Mouse (Mus musculus): ENCODE data around the gene Surf4.

Surf4 gene

DNA sequence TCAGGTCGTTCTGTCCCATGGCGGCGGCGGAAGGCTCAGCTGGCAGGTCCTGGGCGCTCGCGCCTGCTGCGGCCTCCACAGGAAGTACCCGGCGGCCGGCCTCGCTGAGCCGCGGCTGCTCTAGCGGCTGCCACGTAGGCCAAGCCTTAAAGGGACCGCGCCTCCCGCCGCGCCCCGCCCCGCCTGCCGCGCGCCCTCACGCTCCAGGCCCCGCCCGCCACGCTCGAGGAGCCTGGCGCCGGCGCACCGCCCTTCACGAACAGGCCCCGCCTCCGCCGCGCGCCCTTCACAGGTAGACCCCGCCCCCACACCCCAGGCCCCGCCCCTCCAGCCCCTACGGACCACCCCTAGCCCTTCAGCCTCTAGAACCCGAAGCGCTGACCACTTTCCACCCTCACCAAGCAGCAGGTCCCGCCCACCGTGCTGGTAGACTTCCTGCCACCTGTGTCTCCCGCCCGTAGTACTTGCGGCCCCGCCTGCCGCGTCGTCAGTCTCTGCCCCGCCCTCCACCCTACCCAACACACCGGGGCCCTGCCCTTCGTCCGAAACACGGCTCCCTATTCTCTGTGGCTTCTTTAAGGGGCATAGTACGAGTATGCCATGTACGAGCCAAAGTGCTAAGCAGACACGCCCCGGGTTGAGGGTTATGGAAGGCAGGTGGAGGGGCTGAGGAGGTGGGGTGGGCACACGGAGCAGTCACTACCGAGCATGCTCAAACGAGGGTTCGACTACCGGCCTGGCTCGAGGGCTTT lies at the start of gene Surf4, which contains the start of gene Stkld1:
TSS of gene Surf4 (minus strand) at position 625 of the 752 bp plus-strand sequence.
TSS of gene Stkld1 (plus strand) at position 744 of the 752 bp plus-strand sequence.
- peak; percentile 93 to 96 for DNase-seq

DNA sequence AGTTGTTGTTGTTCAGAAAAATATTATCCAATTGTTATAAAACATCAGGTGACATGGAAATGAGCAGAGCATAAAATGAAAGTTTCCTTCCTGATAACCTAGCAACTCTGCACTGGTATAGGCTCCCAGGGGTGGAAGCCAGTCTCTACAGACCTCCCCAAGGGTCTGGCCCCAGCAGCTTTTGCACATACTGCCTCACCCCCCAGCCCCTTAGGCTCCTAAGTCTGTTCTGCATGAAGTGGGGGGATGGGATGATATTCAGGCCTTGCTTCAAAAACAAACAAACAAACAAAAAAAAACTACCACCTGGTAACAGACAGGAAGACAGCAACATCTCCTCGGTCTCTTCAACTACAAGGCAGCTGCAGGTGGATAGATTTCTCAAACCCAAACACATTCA lies 46.6 kb upstream of the Surf4 start:
- DNase-seq: peak in 1 of 2 experiments; percentile 46

DNA sequence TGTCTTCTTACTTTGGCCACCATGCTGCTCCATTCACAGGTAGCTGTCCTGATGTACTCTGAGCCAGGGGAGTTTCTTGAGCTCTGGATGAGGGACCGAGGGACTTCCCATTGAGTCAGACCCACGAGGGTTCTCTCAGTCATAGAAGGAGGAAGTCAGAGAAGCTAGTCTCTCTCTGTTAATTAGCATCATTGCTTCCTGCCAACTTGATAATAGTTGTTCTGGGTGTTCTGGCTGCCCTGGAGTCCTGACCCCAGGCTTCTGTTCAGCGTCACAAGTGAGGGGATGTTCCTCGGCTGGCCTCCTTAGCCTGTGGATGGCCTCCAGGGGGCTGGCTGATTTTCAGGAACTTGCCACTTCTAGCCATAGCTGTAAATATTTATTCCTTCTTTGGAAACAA lies 40.2 kb upstream of the Surf4 start:
- DNase-seq: no peak

DNA sequence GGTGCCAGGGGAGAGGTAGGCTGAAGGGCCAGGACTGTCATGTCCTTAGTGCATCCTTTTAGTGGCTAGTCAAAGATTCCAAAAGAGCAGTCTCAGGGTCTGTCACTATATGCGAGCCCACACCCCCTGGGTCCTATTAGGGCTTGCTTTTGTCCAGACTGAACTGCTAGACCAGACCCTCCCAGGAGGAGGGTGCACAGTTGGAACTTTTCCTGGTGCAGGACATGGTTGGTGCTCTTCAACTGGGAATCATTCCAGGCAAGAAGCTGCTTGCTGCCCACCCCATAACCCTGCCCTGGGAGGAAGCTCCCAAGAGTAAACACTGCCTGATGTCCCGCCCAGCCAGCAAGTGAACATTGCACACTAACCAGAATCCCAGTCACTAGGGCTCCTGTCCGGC lies 39.4 kb upstream of the Surf4 start, which contains the start of gene Adamts13:
TSS of gene Adamts13 (plus strand) at position 301 of the 400 bp plus-strand sequence.
- DNase-seq: no peak

DNA sequence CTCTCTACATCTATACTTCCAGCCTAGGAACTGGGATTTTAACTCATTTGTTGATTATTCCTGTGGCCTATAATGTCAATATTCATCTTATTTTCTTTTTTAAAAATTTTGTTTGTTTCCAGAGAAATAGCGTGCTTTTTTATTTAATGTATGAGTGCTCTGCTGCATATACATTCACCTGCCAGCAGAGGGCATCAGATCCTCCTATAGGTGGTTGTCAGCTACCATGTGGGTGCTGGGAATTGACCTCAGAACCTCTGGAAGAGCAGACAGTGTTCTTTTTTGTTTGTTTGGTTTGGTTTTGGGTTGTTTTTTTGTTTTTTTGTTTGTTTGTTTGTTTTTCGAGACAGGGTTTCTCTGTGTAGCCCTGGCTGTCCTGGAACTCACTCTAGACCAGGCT lies 33.5 kb upstream of the Surf4 start:
- DNase-seq: no peak

DNA sequence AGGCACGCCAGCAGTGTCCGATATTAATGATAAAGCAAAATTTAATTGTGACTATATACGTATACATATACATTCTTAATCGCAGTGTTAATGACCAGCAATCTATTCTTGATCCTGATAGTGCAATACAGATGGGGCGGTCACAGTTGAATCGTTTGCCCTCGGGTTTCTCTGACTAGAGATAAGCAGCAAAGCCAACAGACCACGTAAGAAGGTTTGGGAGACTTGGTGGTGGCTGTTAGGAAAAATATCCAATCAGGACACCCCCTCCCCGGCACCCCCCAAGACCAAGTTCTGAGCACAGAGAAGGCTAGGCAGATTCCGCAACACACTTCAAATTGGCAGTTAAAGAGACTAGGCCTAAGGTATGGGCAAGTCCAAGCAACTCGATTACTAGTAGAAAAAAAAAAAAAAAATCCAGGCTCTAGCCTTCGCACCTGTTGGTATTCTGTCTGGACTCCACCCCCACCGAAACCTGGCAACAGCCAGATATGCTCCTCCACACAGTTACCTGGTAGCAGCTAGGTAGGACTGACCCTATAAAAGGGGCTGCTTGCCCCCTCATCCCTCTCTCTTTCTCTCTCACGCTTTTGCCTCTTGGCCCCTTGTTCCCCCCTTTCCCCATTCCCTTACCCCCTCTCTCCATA lies 31.1 kb upstream of the Surf4 start:
- no peak for DNase-seq

DNA sequence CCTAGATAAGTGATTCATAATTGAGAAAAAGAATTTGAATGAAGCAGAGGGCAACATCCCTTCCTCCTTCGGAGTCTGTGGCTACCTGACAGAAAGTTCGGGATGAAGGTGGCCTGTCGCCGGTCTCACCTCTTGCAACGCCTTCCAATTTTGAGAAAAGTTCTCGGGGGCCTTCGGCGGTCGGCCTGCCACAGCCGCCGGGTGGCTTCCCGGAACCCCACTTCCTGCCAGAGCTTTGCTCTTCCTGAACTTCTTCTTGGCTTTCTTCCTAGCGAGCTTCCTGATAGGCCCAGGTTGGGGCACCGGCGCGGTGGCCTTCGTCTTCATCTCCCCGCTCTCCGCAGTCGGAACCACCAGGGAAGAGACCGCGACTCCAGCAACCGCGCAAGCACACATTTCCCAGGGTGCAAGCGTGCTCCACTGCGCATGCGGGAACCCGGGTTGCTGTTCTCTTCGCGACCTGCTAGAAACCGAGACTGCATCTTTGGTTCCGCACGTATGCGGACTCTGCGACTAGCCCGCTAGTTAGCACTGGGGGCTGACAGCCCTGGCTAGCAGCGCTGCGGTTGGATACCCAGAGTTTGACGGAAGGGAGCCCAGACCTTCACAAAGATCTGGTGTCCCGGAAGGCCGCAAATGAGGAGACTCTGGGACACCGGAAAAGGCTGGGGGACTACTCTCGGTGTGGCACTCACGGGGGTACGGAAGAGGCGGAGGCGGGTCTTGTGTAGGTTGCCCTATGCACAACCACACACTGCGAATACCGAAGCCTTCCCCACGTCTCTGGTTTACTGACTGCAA lies 30.4 kb upstream of the Surf4 start, which contains the start of gene Rexo4:
TSS of gene Rexo4 (minus strand) at position 464 of the 801 bp plus-strand sequence.
- DNase-seq: peak; percentile 90 to 92

DNA sequence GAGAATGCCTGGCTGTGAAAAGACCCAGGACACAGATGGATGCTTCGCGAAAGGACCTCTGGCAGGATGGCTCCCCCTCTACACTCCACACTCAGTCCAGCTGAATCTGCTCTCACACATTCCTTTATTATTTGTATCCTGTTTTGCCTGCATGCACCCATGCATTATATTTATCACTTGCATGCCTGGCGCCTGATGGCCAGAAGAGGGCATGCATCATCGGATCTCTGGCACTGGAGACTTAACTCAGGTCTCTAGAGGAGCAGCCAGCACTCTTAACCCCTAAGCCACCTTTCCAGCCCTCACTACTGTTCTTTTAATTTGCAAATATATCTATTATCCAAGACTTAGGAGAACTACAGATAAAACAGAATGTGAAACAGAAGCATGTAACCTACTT lies 27.0 kb upstream of the Surf4 start:
- no peak for DNase-seq

DNA sequence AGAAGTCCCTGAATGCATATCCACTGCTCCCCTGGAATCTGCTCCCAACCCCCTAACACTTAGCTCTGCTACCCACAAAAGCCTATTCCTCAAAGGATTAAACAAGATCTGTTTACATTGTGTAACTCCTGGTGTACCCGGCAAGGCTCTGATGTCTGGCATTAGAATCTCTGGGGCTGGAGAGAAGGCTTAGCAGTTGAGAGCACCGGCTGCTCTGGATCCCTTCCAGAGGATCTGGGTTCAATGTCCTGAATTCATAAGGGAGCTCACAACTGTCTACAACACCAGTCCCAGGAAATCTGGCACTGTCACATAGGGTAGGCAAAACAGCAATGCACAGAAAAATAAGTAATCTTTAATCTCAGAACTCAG lies 23.7 kb upstream of the Surf4 start:
- DNase-seq: no peak

DNA sequence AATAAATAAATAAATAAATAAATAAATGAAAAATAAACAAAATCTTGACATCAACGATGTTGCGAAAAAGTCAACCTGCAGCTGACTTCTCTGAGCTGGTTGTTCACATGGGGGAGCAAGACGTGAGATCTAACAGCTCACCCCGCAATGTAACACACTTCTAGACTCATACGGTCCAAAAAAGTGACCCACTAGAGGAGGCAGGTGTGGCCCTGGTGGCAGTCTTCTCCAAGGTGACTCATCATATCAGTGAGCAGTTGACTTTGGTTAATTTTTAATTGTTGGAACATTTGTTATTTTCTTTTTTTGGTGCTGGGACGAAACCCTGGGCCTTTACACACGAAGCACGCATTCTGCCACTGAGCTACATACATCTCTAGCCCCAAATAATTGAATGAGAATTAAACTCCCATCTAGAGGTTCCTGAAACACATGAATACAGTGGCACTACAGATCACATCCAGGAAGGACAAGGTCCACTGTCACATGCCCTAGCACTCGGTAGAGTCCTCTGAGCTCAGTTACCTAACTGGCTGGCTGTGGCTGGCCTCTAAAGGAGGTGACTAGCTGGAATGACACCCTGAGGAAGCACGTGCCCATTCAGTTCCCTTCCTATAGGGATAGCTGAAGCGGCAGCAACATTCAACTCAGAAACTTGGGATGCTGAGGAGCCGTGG lies 23.2 kb upstream of the Surf4 start:
- DNase-seq: no peak

DNA sequence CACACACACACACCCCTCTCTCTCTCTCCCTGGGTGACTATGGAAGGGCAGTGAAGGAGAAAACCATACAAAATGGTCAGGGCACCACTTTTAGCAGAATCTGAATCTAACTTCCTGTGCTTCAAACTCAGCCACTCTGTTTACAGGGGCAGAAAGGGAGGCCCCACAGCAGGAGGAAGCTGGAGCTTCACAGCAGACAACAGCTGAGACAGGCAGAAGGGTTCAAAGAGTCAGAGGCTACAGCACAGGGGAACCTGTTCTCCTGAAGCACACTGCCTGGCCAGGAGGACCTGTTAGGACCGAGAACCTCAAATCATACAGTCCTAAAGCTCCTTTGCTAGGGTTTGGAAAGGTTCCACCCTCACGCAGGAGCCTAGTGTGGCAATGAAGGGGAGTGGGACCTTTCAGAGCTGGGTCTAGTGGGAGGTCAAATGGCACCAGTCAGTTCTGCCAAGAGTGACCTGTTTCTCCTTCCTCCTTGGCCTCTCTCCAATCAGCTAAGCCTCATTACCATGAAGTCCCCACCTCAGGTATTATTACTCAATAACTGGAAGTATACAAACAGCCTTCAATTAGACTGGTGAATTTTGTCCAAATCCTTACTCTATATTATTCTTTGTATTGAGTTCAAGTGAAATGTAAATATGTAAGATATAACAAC lies 21.1 kb upstream of the Surf4 start:
- DNase-seq: peak; percentile 23 to 42

DNA sequence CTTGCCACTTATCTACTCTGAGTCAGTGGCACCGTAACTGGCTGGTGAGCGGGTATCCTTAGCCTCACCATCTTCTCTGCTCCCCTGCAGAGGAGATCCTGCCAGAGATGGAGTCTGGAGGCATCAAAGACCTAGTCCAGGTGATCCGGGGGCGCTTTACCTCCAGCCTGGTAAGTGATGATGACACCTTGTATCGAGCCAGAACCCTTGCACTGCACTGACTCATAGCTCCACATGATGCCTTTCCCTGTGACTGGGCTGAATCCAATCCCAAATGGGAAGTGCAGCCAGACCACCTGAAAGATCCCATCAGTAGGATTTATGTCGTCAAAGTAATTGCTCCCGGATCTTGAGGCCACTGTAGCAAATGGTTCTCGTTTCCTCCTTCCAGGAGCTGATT lies 19.1 kb upstream of the Surf4 start:
- no peak for DNase-seq

DNA sequence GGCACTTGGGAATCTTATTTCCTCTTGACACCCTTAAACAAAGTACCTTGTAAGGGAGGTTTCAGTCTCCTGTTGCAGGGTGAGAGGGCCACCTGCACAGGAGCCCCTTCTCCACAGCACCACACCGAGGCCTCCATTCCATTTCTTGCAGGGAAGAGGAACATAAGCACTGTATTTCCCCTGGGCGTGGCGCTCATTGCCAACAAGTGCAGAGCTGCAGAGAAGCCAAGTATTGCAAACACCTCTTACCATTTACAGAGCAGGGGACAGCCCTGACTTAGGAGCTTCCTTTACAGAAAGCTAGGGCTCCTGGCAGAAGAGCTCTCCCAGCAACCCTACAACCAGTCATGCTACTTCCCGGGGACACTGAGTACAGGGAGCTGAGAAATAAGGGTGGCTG lies 18.5 kb upstream of the Surf4 start:
- no peak for DNase-seq

DNA sequence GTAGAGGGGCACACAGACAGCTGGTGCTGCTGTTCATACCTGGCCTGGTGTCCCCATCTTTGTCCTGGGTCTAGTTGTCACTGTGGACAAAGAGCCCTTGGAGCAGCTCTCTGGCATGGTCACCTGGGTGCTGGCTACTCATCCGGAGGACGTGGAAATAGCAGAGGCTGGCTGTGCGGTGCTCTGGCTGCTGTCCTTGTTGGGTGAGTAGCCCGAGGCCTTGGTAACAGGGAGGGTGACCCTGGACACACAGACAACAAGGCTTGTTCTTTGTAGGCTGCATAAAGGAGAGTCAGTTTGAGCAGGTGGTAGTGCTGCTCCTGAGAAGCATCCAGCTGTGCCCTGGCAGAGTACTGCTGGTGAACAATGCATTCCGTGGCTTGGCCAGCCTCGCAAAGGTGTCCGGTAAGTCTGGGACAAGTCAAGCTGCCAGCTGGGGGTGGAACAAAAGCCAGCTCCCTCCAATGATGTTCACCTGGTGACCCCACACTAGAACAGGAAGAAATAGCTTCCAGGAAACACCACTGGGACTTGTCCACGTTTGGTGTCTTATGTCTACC lies 17.7 kb upstream of the Surf4 start:
- no peak for DNase-seq

DNA sequence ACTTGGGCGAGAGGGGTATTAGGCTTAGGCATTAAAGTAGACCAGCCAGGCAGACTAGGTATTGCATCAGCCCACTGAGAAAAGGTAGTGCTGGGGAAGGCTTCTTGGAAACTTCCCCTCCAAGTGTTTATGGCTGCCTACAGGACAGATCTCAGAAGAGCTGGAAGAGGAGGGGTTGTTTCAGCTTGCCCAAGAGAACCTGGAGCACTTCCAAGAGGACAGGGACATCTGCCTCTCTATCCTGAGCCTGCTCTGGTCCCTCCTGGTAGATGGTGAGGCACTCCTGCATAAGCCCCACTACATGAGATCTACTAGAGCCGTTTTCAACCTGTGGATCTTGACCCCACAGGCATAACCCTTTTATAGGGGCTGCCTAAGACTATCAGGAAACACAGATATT lies 16.7 kb upstream of the Surf4 start:
- no peak for DNase-seq

DNA sequence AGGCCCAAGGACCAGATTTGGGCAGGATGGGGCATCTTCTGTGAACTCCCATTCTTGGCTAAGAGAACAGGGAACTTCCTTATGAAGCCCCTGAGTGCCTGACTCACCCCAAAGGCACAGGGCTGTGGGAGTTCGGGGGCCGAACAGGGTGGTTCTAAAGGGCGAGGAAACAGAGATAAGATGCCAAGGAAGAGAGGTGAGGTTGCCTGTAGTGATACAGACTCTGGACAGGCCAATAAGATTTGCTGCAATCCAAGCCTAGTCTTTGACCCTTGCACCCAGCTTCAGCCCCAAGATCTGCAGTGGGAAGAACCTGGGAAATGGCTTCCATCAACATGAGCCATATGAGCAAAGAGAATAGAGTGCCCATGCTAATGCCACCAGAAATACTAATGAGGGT lies 9.5 kb upstream of the Surf4 start:
- no peak for DNase-seq

DNA sequence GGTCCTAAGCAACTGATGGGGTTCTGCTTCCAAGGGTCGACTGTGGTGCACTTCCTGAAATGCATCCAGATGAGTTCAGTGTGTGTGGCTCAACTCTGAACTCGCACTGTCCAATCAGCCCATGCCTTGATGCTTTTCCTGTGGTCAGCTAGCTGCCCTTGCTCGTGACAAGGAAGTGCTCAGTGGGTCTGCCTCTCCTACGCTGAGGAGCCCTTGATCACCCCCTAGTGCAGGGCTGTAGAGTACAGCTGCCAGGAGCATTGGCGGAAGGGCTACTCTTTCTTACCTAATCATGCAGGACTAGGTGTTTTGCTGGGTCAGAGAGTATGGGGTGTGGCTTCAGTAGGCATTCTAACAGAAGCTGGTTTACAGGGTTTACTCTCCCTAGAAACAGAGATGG lies 7.8 kb upstream of the Surf4 start:
- DNase-seq: no peak

DNA sequence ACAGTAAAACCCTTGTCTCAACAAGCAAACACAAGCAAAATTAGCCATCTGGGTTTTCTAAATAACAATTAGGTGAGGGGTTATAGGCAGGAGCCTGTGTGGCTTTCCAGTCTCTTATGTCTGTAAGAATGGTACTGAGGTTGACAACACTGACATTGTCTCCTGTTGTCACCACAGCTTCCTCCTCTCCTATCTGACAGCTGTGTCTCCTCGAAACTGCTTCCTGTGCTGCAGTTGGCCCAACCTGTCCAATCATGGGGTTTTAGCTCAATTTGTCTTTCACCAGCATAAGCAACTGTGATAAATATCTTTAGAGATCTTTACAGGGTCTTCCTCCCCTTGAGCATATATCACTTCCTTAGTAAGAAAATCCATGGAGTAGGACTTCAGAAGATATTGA lies 2.7 kb upstream of the Surf4 start:
- DNase-seq: peak; percentile 37 to 62

DNA sequence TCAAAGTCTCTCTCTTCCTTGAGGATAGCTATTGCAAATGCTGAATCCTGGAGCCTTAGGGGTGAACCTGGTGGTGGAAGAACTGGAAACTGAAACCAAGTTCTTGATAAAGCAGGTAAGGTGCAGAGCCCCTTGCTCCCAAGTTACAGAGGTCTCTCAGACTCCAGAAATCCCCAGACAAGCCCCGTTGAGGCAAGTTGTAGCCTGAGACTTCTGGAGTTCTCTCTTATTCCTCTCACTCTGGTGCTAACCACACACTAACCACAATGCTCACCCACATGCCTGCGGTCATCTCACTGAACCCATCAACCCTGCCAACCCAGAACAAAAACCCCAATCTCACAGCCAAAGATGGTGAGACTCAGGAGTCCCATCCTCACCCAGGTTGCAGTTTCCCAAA lies 1.6 kb upstream of the Surf4 start:
- peak; percentile 44 to 47 for DNase-seq

DNA sequence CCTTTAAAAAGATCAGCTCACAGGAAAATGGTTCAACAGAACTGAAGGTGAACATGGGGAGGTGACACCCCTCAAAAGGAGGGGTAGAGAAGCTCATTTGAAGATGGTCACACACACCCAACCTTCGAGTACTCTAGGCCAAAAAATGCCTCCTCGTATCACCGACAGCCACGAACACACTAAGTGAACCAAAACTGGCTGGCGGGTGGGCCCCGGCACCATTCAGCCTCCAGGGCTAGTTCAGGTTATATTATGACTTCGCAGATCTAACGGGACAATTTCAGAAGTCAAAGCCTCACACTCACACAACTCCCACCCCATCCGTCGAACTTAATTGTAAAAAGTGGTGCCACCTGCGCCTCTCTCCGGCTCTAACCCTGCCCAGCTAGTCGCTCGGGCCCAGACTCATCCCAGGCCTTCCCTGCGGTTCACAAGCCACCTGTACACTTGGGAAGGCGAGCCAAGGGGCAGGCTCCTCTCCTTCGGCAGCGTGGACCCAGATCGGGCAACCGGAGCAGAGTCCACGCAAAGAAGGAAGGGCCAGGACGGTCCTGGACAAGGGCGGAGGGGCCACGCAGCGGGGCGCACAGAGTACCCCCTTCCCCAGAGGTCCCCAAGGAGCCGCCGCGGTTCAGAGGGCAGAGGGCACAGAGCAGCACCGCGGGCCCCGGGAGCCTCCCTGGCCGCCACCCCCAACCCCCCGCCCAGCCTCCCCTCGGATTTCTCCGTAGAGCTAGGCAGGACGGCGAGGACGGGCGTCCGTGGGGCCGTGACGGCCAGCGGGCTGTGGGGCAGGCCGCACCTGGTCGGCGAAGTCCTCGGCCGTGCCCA lies 1.0 kb downstream of the Surf4 start:
- no peak for DNase-seq

DNA sequence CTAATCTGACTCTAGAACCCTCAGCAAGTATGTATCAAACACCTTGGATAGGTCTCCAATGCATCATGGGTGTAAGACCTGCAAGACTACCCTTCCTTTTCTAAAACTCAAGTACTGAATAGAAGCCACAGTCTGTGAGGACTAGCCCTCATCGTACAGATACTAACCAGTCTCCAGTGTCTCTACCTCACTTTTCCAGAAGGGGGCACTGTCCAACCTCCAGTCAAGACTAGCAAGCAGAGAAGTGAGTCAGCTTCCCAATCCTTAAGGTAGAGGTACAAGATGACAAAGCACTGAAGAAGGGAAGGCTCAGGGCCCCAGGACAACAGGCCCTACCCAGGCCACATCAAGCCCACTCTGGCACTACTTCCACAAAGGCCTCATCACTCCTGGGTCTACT lies 3.3 kb downstream of the Surf4 start:
- peak; percentile 67 to 75 for DNase-seq

All from thymus, postnatal 36 days (tissue).